Mouse (Mus musculus): ENCODE measurements around the gene Fam71f2.
A peak's percentile ranks its signal among the peaks of the same experiment; 100 is the strongest.

The Fam71f2 gene

DNA sequence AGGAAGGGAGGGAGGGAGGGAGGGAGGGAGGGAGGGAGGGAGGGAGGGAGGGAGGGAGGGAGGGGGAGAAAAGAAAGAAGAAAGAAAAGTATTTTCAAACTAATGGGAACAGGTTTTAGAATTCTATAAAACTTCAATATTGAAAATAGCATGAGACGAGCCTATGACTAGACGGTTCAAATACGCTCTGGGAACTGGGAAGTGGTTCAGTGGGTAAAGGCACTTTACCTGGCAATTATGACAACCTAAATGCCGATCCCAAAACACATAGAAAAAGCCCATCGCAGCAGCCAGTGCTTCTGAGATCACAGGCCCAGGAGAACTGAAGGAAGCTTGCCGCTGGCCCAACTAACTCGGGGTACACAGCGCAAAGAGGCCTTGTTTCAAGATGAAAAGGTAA, at the start of gene Fam71f2:
TSS of gene Fam71f2 (plus strand) at position 301 of the 400 bp plus-strand sequence.
- DNase-seq: no peak

DNA sequence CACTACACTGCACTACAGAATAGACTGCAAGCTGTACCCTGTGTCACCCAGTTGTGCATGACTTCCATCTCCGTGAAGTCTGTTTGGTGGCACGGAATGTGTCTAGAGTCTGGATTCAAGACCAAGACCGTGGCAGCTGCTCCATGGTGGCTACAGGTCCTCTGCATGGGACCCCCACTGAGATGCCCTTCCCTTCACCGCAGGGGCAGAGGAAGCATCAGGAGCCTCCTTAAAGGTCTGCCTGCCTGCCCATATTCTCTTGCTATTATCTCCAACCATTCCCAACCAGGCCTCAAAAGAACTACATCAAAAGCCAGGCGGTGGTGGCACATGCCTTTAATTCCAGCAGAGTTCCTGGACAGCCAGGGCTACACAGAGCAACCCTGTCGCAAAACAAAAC, 49.0 kb upstream of the Fam71f2 start:
- no peak for DNase-seq

- no peak for DNase-seq
Measured at GRCm38 (mm10) chr6:29231799-29232198, 47.6 kb upstream of the Fam71f2 start.

DNA sequence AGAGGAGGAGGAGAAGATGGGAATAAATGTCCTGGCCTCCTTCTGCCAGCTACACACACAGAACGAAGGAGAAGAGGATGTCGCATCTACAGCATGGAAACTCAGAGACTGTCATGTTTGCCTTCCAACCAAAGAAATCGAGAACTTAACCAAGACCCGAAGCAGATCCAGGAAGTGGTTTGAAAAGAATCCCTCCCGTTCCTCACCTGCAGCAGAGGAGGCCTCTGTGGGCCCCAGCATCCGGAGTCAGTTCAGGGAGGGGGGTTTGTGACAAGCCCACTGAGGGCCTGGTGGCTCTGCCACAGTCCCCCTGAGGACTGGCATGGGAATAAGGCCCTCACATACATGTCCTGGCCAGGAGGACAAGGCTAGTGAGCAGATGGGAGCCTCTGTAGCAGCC, 47.1 kb upstream of the Fam71f2 start:
- DNase-seq: no peak

GRCm38 (mm10) chr6:29233710-29234109, 45.7 kb upstream of the Fam71f2 start:
- no peak for DNase-seq

- DNase-seq: peak in 1 of 2 experiments; percentile 18
Measured at GRCm38 (mm10) chr6:29234272-29234671, 45.1 kb upstream of the Fam71f2 start.

DNA sequence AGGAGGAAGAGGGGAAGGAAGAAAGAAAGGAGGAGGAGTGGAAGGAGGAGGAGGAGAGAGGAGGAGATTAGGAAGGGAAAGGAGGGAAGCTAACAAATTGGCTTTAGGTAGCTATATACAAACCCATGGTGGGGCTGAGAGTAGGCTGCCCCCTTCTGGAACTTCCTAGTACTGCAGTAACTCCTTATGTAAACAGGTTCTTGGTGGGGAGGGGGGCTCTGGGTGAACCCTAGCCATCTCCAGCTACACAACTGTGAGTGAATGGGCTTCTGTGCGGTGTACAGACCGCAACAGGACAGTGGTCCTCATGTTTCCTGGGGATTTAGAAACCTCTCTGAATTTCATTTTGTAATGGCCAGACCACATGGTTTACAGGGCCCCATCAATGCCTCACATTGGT, 38.6 kb upstream of the Fam71f2 start:
- DNase-seq: peak; percentile 35 to 58

DNA sequence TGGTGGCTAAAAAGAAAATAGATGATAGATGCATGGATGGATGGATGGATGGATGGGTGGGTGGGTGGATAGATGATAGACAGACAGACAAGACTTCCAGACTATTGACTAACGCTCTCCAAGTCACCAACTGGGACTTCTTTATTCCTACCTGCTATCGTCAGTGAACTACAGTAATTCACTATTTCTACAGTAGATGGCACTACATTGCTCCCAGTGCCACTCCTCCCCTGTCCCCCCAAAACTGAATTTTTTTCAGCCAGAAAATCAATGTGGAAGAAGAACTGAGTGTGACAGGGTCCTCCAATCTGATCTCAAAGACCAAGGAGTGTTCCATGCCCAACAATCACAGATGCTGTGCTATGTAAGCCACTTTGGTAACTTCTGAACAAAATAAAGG, 37.7 kb upstream of the Fam71f2 start:
- no peak for DNase-seq

DNA sequence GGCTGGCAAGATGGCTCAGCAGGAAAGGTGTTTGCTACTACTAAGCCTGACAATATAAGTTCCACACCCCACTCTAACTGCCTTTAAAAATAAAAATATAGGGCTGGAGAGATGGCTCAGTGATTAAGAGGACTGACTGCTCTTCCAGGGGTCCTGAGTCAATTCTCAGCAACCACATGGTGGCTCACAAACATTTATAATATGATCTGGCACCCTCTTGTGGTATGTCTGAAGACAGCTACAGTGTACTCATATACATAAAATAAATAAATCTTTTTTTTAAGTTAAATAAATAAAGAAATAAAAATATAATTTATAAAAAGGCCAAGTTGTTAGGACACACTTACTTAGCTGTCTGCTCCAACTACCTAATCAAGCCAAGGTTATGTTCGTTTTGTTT, 37.1 kb upstream of the Fam71f2 start:
- DNase-seq: no peak

- no peak for DNase-seq
Measured at GRCm38 (mm10) chr6:29245272-29246120, 33.9 kb upstream of the Fam71f2 start.

DNA sequence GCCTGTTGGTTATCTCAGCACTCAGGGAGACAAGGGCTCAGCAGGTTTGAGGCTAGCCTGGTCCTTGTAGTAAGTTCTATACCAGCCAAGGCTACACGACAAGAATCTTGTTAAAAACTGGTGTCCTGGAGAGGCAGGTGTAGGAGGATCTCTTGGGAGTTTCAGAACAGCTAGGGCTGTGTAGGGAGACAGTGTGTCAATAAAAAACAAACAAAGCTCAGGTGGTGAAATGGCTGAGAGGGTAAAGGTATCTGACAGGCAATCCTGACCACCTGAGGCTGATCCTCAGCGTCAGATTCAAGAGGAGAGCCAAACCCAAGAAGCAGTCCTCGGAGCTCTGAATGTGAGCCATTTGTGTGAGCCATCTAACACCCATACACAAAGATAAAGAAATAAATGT, 33.2 kb upstream of the Fam71f2 start:
- DNase-seq: no peak

DNA sequence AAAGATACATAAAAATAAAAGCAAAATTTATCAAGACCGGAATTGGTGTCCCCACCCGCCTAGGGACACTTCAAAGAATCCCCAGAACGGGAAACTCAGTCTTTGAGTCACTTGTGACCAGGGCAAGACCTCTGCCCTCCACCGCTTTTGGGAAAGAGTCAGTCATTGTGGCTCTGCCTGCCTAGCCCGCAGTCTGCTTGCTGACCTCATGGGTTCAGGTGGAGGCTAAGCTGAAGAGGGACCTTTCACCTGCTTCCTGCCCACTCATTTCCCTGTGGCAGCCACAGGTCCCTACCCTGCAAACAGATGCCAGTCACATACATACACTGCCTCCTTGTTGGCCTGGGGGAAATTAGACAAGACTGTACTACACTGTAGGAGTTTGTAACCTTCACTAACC, 32.8 kb upstream of the Fam71f2 start:
- DNase-seq: no peak

- no peak for DNase-seq
Measured at GRCm38 (mm10) chr6:29247072-29247471, 32.3 kb upstream of the Fam71f2 start.

DNA sequence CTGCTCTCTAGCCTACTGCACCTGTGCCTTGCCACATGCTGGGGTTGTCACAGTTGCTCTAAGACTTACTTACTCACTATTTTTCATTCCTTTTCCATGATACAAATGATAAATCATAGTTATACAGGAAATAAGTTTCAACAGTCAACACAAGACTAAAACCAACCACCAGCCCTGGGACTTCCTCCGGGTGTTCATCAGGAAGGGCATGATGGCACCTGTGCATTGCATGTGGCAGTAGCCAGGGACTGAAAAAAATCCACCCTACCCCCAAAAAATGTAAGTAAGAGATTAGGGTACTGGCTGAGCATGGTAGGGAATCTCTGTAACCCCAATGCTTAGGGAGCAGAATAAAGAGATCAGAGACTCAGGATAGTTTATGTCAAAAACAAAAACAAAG, 20.0 kb upstream of the Fam71f2 start:
- no peak for DNase-seq

DNA sequence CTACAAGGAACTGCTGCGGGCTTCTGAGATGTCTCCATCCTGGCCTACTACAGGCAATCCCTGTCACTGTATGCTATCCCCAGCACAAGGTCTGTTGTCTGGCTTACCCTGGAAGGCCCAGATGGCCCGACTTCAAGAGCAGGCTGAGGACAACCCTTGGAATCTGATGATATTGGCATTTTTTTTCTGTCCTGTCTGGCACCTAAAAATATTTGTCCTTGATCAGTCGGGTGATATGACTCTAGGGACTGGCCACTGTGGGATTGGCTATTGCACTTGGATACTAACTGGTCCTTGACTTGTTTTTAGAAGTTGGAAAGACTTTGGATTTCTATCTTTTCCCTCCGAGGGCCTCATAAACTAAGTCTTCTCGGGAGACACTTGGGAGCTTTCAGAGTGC, 17.6 kb upstream of the Fam71f2 start:
- no peak for DNase-seq

- DNase-seq: no peak
Measured at GRCm38 (mm10) chr6:29263650-29264455, 15.5 kb upstream of the Fam71f2 start.

- DNase-seq: no peak
Measured at GRCm38 (mm10) chr6:29264456-29264781, 15.0 kb upstream of the Fam71f2 start.

DNA sequence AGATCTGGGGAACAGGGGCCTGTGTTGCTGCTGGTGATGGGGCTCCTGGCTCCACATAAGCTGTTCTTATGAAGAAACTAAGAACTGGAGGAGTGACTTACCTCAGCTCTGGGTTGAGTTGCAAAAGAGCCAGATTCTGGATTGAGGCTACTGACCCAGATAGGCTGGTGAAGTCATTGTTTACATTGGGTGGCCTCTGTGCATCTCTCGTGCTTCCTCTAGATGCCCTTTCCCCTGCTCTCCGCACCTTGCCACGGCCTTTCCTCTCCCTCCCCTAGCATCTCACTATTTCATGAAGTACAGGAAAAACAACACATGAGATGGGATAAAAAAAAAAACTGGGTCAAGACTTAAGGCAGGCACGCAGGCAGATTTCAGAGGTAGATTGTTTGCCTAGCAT, 12.5 kb upstream of the Fam71f2 start:
- no peak for DNase-seq

DNA sequence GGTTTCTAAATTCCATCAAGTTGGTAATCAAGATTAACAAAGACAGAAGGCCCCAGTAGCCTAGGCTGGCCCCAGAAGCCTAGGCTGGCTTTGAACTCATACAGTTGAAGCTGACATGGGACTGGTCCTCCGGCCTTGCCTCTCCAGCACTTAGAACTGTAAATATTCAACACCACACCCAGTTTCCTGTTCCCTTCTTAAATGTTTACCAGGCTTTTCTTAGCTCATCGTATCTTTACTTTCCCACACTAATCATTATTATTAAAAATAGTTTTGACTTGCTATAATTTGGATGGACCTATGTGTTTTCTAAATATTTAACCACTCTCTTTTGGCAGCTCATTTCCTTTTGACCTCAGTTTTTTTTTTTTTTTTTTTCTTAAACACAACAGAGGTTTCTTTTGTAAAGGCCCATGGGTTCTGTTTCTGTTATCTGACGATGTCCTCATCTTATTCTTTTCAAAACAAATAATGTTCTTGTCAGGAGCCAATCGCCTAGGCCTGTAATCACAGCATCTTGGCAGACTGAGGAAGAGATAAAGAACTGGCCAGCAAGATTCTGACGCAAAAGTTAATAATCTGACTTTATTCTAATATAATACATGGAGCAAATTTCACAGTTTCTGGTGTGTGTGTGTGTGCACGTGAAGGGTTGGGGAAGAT, 10.3 kb upstream of the Fam71f2 start:
- DNase-seq: no peak

- DNase-seq: no peak
Measured at GRCm38 (mm10) chr6:29270961-29271360, 8.4 kb upstream of the Fam71f2 start.

DNA sequence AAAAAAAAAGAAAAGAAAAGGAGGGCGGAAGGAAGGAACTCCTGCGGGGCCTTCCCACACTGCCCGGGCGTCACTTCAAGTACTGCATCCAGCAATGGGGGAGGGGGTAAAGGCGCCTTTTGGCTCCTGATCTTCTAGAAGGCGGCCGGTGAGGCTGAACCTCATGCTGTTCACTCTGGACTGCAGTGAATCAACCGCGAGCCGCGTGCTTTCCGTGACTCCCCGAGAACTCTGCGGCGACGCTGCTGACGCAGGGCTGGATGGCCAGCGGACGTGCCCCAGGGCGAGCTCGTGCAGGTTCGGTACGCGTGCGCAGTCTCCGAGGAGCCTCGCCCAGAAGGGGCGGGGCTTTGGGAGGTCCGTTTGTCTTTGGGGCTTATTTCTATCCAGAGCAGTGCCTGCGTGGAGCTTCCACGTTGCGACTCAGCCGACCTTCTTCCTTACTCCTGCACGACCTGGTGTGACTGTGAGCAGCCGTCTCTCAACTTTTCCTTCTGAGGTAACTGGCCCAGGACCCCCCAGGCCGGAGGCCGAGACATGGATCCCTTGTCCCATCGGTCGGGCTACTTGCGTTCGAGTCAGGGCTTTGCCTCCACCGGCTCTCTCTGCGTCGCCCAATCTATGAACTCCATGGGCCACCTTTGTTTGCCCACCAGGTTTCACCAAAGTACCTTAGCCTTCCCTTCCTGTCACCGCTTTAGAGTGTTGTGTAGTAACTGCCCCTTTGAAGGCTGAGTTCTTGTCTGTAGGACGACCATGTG, 6.9 kb upstream of the Fam71f2 start, which contains the start of gene Hilpda:
TSS of gene Hilpda (plus strand) at position 177 of the 761 bp plus-strand sequence.
- peak; percentile 90 to 91 for DNase-seq

GRCm38 (mm10) chr6:29276746-29277145, 2.6 kb upstream of the Fam71f2 start:
- no peak for DNase-seq

Data from cerebellum, adult 18-20 months (tissue).